7 mouse cellular contexts compared by ENCODE assay signal in the genomic region with DNA sequence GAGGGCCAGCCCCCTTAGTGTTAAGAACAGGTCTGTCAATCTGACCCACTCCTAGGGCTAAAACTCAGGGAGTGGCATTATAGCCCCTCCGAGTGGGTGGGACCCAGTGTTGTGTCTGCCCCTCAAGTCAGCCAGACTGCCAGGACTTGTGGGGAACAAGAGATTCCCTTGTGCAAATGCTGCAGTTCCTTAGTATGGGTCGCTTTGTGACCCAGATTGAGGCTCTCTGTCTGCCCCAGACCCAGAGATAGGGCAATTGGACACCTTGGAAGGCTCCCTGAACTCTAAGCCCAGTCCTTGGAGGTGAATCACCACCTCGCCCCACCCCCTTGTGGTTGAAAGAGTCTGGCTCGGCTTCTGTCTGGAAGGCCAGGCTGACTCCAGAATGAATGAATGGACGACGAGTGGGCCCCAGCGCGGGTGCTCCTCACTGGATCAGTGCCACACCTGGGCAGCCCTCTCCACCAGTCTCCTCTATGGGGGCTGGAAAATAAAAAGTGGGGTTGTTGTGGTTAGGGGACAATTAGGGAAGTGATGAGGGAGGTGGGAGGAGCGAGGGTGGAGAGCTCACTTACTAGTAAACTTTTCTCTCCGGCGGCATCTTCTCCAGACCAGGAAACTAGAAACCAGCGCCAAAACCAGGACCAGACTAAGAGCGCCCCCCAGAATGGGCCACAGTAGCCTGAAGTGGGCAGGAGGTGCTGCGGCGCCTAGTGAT. TPM values are rescaled to one million over a fixed set of nuclear protein-coding genes. Genes with fewer than 3 reads are reported as not detected.
DNase-seq lines count a peak whose midpoint lies in the region; TF ChIP-seq lines count a peak whose summit lies in the region.

No protein-coding gene starts in this region.

- H3K36me3 ChIP-seq in C2C12 (ENCODE audit: control insufficient read depth, insufficient read depth) = peaks cover 49% of the 10 kb centered on the region
- H3K36me3 ChIP-seq in MEL (ENCODE audit: control insufficient read depth in 1 of 2, insufficient read depth in 2 of 2, low read length in 2 of 2) = peaks cover 0 to 20% of the 10 kb centered on the region in 2 experiments; a peak in 2 of 4 replicates
- H3K36me3 ChIP-seq in splenic B cell, adult 2 months (ENCODE audit: control insufficient read depth, insufficient read depth, low read length, poor library complexity, severe bottlenecking) = no peaks in the 10 kb centered on the region

- peak overlapping the region; percentile 66 for H3K27ac ChIP-seq in MEL (ENCODE audit: control insufficient read depth, low read depth, low read length)

- peaks cover 41% of the 10 kb centered on the region for H3K79me3 ChIP-seq in C2C12 (ENCODE audit: low read depth)

- no peak for TF ChIP-seq POLR2A in MEL (IDR thresholded peaks at IDR 0.05; ENCODE audit: control insufficient read depth in 1 of 2, insufficient read depth in 1 of 2, low read depth in 1 of 2, low read length in 2 of 2, poor library complexity in 1 of 2)

- no peaks in the 10 kb centered on the region for H3K9me3 ChIP-seq in MEL (replicated peaks; ENCODE audit: insufficient read depth, low read length)

- peak overlapping the region; percentile 90 for H3ac ChIP-seq in C2C12 (ENCODE audit: control insufficient read depth, insufficient read length, low read depth)

- no peak for TF ChIP-seq EP300 in MEL (IDR thresholded peaks at IDR 0.05; ENCODE audit: low read depth in 1 of 2, low read length in 2 of 2)

- TF ChIP-seq CTCF in C2C12 (IDR thresholded peaks at IDR 0.05; ENCODE audit: control insufficient read depth, insufficient read depth, insufficient read length) (no peak), MEL (IDR thresholded peaks at IDR 0.05 in 2 of 3, conservative IDR thresholded peaks at IDR 0.05 in 1 of 3; ENCODE audit: control insufficient read depth in 1 of 3, insufficient read depth in 1 of 3, low read depth in 2 of 3, low read length in 3 of 3, poor library complexity in 1 of 3, severe bottlenecking in 1 of 3) (peak in 1 of 3 experiments; percentile 2; a peak in 1 of 6 replicates)

- H3K4me3 ChIP-seq in C2C12 (ENCODE audit: insufficient read depth, poor library complexity, severe bottlenecking) (peak overlapping the region; percentile 87), MEL (ENCODE audit: control insufficient read depth in 1 of 2, insufficient read depth in 1 of 2, low read depth in 2 of 2, low read length in 2 of 2) (peak overlapping the region; percentile 81 to 89)

- peaks cover 0 to 27% of the 10 kb centered on the region in 2 experiments for H3K4me1 ChIP-seq in MEL (ENCODE audit: control insufficient read depth in 1 of 2, insufficient read depth in 2 of 2, low read length in 2 of 2)

- peak; percentile 90 for DNase-seq in MEL (ENCODE audit: low read depth, low spot score)
- DNase-seq in cerebellum, postnatal 36 days = peak; percentile 48 to 54
- DNase-seq in heart, adult 9 months (ENCODE audit: low spot score in 2 of 2) = peak; percentile 46 to 56
- peak; percentile 69 for DNase-seq in kidney, adult 9 months
- DNase-seq in lung, postnatal 10 days = peak; percentile 65
- peak; percentile 57 for DNase-seq in splenic B cell, adult 2 months (ENCODE audit: low read depth, low spot score)

- no peak for TF ChIP-seq RAD21 in MEL (IDR thresholded peaks at IDR 0.05; ENCODE audit: low read depth, low read length)

- peaks cover 64% of the 10 kb centered on the region for H3K79me2 ChIP-seq in C2C12 (ENCODE audit: control insufficient read depth, insufficient read depth)
- peaks cover 15% of the 10 kb centered on the region for H3K79me2 ChIP-seq in MEL (ENCODE audit: control insufficient read depth, insufficient read depth, low read length, poor library complexity)

- H3K9ac ChIP-seq in MEL (ENCODE audit: control insufficient read depth, low read depth, low read length, poor library complexity, severe bottlenecking) = peak overlapping the region; percentile 86

- no peaks in the 10 kb centered on the region for H3K27me3 ChIP-seq in C2C12 (ENCODE audit: control insufficient read depth, insufficient read depth, insufficient read length)
- H3K27me3 ChIP-seq in MEL (ENCODE audit: control insufficient read depth in 1 of 2, insufficient read depth in 2 of 2, low read length in 2 of 2) = no peaks in the 10 kb centered on the region
- 0 out of 2 replicates have a peak, but pooled peaks cover 3% of the 10 kb centered on the region for H3K27me3 ChIP-seq in splenic B cell, adult 2 months (ENCODE audit: control insufficient read depth, insufficient read depth, low read length, poor library complexity, severe bottlenecking)

TF ChIP-seq in C2C12, 6 proteins besides CTCF, POLR2A, EP300 and RAD21:
- TF ChIP-seq MAX (IDR thresholded peaks at IDR 0.05) (peak; percentile 19), USF1 (IDR thresholded peaks at IDR 0.05; ENCODE audit: low read depth) (no peak), MYOG (IDR thresholded peaks at IDR 0.05; ENCODE audit: control insufficient read depth, extremely low read depth, insufficient read length) (no peak), CEBPB (IDR thresholded peaks at IDR 0.05; ENCODE audit: low read depth) (no peak), FOSL1 (IDR thresholded peaks at IDR 0.05; ENCODE audit: insufficient read depth, low read length, poor library complexity, severe bottlenecking) (peak; percentile 17), MYOD1 (IDR thresholded peaks at IDR 0.05; ENCODE audit: control insufficient read depth, insufficient read length, low read depth) (no peak)

TF ChIP-seq in MEL, 35 proteins besides CTCF, POLR2A, EP300 and RAD21:
- no peak for TF ChIP-seq CHD2 (IDR thresholded peaks at IDR 0.05; ENCODE audit: low read length)
- peak; percentile 44 for TF ChIP-seq SIN3A (IDR thresholded peaks at IDR 0.05; ENCODE audit: low read length)
- TF ChIP-seq GATA1 (IDR thresholded peaks at IDR 0.05; ENCODE audit: low read depth, low read length) = no peak
- TF ChIP-seq ZNF384 (IDR thresholded peaks at IDR 0.05; ENCODE audit: low read depth, low read length) = no peak
- TF ChIP-seq MYC (IDR thresholded peaks at IDR 0.05; ENCODE audit: low read depth, low read length) = no peak
- no peak for TF ChIP-seq MAX (IDR thresholded peaks at IDR 0.05; ENCODE audit: low read length)
- TF ChIP-seq CHD1 (IDR thresholded peaks at IDR 0.05; ENCODE audit: low read depth, low read length) = 0 out of 2 replicates have a peak, but pooled peaks have one; percentile 14
- no peak for TF ChIP-seq TCF12 (IDR thresholded peaks at IDR 0.05; ENCODE audit: low read depth, low read length)
- no peak; the same call in 1 of the 2 replicates for TF ChIP-seq MXI1 (IDR thresholded peaks at IDR 0.05; ENCODE audit: low read depth, low read length)
- 0 out of 2 replicates have a peak, but pooled peaks have one; percentile 16 for TF ChIP-seq NELFE (IDR thresholded peaks at IDR 0.05; ENCODE audit: low read depth, low read length)
- TF ChIP-seq BHLHE40 (IDR thresholded peaks at IDR 0.05; ENCODE audit: borderline replicate concordance, low read depth, low read length) = no peak
- TF ChIP-seq ELF1 (IDR thresholded peaks at IDR 0.05; ENCODE audit: low read depth, low read length) = peak; percentile 41; the same call in 1 of the 2 replicates
- 0 out of 2 replicates have a peak, but pooled peaks have one; percentile 15 for TF ChIP-seq RCOR1 (IDR thresholded peaks at IDR 0.05; ENCODE audit: low read depth, low read length)
- TF ChIP-seq ETS1 (IDR thresholded peaks at IDR 0.05; ENCODE audit: low read depth, low read length) = 0 out of 2 replicates have a peak, but pooled peaks have one; percentile 22
- TF ChIP-seq KAT2A (conservative IDR thresholded peaks at IDR 0.05; ENCODE audit: low read depth, low read length) = no peak
- no peak for TF ChIP-seq USF2 (IDR thresholded peaks at IDR 0.05; ENCODE audit: borderline replicate concordance in 1 of 2, insufficient read depth in 1 of 2, low read depth in 1 of 2, low read length in 2 of 2)
- no peak; the same call in 1 of the 2 replicates for TF ChIP-seq MAZ (IDR thresholded peaks at IDR 0.05; ENCODE audit: low read depth, low read length)
- no peak for TF ChIP-seq SMC3 (IDR thresholded peaks at IDR 0.05; ENCODE audit: low read depth, low read length)
- no peak for TF ChIP-seq ZMIZ1 (IDR thresholded peaks at IDR 0.05; ENCODE audit: low read depth, low read length)
- TF ChIP-seq TAL1 (IDR thresholded peaks at IDR 0.05; ENCODE audit: low read length) = no peak
- no peak for TF ChIP-seq HCFC1 (IDR thresholded peaks at IDR 0.05; ENCODE audit: low read depth, low read length)
- no peak for TF ChIP-seq GABPA (IDR thresholded peaks at IDR 0.05; ENCODE audit: low read depth, low read length)
- no peak for TF ChIP-seq USF1 (IDR thresholded peaks at IDR 0.05; ENCODE audit: low read depth, low read length)

RNA-seq across cellular contexts. Expression of a gene that starts 1.5 kb away (rescaled TPM):
- polyA plus RNA-seq in C2C12 (2012; fragmentation: generic; extraction: Trizol) (916 TPM), MEL (2012; ENCODE audit: insufficient read depth in 1 of 2, insufficient read length in 2 of 2, low read depth in 1 of 2, low replicate concordance in 2 of 2, missing spikeins in 1 of 2) (10 to 100 TPM in 1 of 2 experiments, not detected in 1; 14.7 TPM)
- 15.4 and 18.8 TPM in 2 replicates for total RNA-seq in MEL (2012; rRNA removed)

RNA-seq across cellular contexts. Expression of a gene that starts 2.0 kb away (rescaled TPM):
- polyA plus RNA-seq in C2C12 (2012; fragmentation: generic; extraction: Trizol) = 60.5 TPM
- 26.4 and 36.9 TPM in 2 replicates for total RNA-seq in MEL (2012; rRNA removed)
- polyA plus RNA-seq in MEL (2012; ENCODE audit: insufficient read depth in 1 of 2, insufficient read length in 2 of 2, low read depth in 1 of 2, low replicate concordance in 2 of 2, missing spikeins in 1 of 2) = 10 to 100 TPM in 1 of 2 experiments, not detected in 1; 62.9 TPM

RNA-seq across cellular contexts. Expression of a gene that starts 2.3 kb away (rescaled TPM):
- polyA plus RNA-seq in C2C12 (2012; fragmentation: generic; extraction: Trizol) (253 TPM), MEL (2012; ENCODE audit: insufficient read depth in 1 of 2, insufficient read length in 2 of 2, low read depth in 1 of 2, low replicate concordance in 2 of 2, missing spikeins in 1 of 2) (10 to 100 TPM in 1 of 2 experiments, not detected in 1; 81.6 TPM)
- 11.0 and 15.6 TPM in 2 replicates for total RNA-seq in MEL (2012; rRNA removed)

RNA-seq across cellular contexts. Expression of a gene that starts 3.3 kb away (rescaled TPM):
- polyA plus RNA-seq in C2C12 (2012; fragmentation: generic; extraction: Trizol) (not detected), MEL (2012; ENCODE audit: insufficient read depth in 1 of 2, insufficient read length in 2 of 2, low read depth in 1 of 2, low replicate concordance in 2 of 2, missing spikeins in 1 of 2) (not detected)
- total RNA-seq in MEL (2012; rRNA removed) = not detected in 2 replicates

RNA-seq across cellular contexts. Expression of a gene that starts 8.1 kb away (rescaled TPM):
- polyA plus RNA-seq in C2C12 (2012; fragmentation: generic; extraction: Trizol) (0.54 TPM), MEL (2012; ENCODE audit: insufficient read depth in 1 of 2, insufficient read length in 2 of 2, low read depth in 1 of 2, low replicate concordance in 2 of 2, missing spikeins in 1 of 2) (under 1 TPM in 1 of 2 experiments, not detected in 1; 0.18 TPM)
- total RNA-seq in MEL (2012; rRNA removed) = 0.19 and 0.26 TPM in 2 replicates

Comparison
In these comparisons a context has a peak if more than half of its experiments do, and no peak if none do; other contexts are left out.
1. Peak in every context shown above with its lines: DNase-seq, H3K4me3 ChIP-seq and H3K27ac ChIP-seq.
2. RNA of a gene that starts 1.5 kb away (polyA plus RNA-seq): 916 TPM in C2C12 (single experiment); 14.7 TPM in MEL; every median in the first group is over 10 times any median in the second.